Mouse (Mus musculus) heart, postnatal 14 days (tissue): Measurements from ENCODE around the gene Sec61a2. TPM values are rescaled to one million over a fixed set of nuclear protein-coding genes. Genes with fewer than 3 reads are reported as not detected.

Experiments
- total RNA-seq, 2 experiments: library from RNA; stranded (reverse); gene quantifications; 2 replicates each; pipeline ENCODE4 v1.2.3; 2021

Gene Sec61a2
- total RNA-seq, 2 experiments from 2014 or later = 19.8 to 21.1 TPM

Other genes starting within 250 kb of the Sec61a2 start
- gene Camk1d, start 180.9 kb downstream of the Sec61a2 start, total RNA-seq = 1 to 10 TPM; 5.0 TPM
- 10 to 100 TPM; 16.9 to 17.5 TPM for gene Nudt5, start 50.4 kb downstream of the Sec61a2 start, total RNA-seq
- 10 to 100 TPM; 72.9 to 74.8 TPM for gene Cdc123, start 50.3 kb downstream of the Sec61a2 start, total RNA-seq
- gene Gm13199, start 32.5 kb downstream of the Sec61a2 start, total RNA-seq = not detected
- gene Dhtkd1, start 47.4 kb upstream of the Sec61a2 start, total RNA-seq = 1 to 10 TPM; 1.9 to 5.7 TPM
- 10 to 100 TPM; 12.6 to 13.4 TPM for gene Upf2, start 56.0 kb upstream of the Sec61a2 start, total RNA-seq
- gene Proser2, start 234.8 kb upstream of the Sec61a2 start, total RNA-seq = 10 to 100 TPM; 19.6 to 28.0 TPM